In genomic region chr12:73627902-73628301, GRCm38 (mm10) we compare ENCODE assay signal across 14 mouse cellular contexts.
"Had no signal": no experiment of that assay in that cellular context is flagged by ENCODE, and none has a peak within 500 bp of the region (broad histone marks: within the 10 kb centered on the region; RNA-seq: fewer than 3 reads in every experiment).

No protein-coding gene starts in this region.

- DNase-seq: gastrocnemius, adult 2 months; gastrocnemius, postnatal 10 days; gastrocnemius, postnatal 25 days; heart, adult 18-20 months; heart, postnatal 10 days; heart, postnatal 4 days; kidney, adult 11 months; kidney, adult 2 months; kidney, adult 9 months; kidney, postnatal 14 days; kidney, postnatal 36 days; layer of hippocampus, adult 9-11 months; layer of hippocampus, postnatal 36 days; left cerebral cortex, postnatal 4 days had no signal
